Mouse (Mus musculus) frontal cortex, adult (tissue): Measurements from ENCODE around the gene Ctnnd2.

Experiments used
- ATAC-seq: cut with Nextera tagmentation; 2 replicates; pipeline ENCODE4 v1.9.2; 2017; ENCODE audit warnings: mild to moderate bottlenecking, moderate library complexity, mixed read lengths; ENCODE audit not compliant: low TSS enrichment

Gene Ctnnd2

DNA sequence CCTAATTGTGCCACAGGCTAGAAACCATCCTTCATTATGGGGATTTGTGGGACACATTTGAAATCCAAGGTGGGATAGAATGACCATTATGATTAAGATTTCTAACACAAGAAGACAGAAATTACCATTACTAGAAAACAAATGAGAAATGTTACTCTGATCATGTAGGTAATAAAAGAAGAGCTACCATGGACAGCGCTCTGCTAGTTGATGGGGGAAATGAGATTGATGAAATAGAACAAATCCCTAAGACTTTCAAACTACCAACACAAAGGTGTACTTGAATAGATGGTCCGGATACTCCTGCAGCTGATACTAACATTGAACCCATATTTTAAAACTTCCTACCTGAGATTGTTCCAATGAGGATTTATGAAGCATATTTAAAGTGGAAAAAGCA, 68.5 kb downstream of the Ctnnd2 start:
- ATAC-seq, result no peak

DNA sequence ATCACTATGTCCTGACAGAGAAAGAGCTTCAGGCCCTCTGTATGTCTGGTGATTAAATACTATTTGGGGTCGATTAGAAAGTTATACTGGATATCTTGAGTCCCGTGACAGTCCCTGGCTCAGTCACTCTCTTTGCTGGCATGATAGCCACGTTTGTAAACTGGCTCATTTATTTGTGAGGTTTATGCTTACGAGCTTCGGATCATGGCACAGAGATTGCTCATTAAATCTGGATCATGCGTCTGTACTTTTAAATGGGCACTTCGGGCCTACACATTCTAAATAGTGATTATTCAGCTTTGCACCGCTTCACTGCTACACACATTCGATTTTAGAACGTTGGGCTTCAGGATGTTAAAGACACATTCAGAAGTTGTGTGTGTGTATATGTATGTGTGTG, 96.4 kb downstream of the Ctnnd2 start:
- no peak for ATAC-seq

DNA sequence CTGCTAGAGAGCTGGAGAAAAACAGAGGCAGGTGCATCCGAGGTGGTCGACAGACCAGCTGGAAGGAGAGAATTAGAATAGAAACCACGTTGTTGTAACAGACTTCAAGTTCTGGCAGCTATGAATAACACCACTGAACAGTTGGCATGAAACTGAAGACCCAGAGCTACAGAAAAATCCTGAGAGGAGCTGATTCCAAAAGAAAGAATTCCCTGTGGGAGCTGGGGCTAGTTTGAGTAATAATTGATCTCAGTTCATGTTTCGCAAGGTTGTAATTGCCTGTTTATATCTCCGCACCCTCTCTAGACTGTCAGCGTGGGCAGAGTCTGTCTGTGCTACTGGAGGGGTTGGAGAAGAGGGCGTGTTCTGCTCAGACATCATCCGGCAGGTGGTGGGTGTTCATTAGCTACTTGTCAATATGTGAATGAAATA, 98.8 kb downstream of the Ctnnd2 start:
- peak; percentile 64 for ATAC-seq

DNA sequence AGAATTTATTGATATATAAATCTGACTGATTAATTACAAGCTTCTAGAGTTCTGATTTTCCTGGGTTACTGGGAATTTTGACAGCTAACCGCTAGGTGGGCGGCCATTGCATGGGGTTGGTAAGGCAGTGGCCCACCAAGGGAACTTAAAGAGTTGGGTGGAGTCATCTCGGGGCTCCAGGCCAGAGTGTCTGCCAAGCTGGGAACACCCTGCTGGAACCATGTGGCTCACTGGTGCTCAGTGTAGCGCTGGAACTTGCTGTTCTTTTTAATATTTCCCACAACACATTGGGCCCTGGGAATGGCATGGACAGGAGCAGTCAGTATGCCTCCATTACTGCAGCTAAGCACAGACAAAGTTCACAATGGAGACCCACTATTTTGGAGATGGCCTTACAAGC, 99.9 kb downstream of the Ctnnd2 start:
- no peak for ATAC-seq

DNA sequence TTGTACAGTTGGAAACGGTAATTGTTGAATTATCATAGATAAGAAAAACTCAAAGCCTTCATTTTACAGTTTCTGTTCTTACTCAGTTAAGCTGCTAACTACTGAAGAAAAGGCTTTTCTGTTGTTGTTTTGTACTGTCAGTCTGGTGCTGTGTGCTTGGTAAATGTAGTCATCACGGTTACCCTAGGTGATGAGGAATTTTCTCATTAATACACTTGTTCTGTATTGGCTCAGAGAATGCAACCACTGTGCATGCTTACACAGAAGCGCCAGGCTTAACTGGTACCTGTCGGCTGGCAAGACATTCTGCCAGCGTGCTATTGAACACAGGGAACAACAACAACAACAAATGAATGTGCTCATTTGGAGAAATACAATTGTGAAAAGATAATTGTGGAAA, 103.3 kb downstream of the Ctnnd2 start:
- ATAC-seq, result no peak

DNA sequence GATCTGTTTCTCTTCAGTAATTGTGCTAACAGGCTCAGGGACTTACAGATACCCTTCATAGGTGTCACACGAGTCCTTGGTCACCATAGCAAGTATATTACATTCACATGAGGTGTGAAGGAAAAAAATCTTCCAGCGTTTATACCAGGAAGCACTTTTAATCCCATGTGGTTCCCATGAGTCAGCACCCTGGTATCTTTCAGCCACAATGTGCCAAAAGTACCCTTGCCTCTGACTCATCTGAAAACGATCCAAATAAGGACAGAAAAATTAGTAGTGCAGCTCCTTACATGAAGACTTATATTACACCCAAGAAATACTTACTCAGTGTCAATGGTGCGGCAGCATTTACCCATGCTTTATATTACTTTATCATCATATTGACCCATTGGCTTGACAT, 104.3 kb downstream of the Ctnnd2 start:
- ATAC-seq, result peak; percentile 70

DNA sequence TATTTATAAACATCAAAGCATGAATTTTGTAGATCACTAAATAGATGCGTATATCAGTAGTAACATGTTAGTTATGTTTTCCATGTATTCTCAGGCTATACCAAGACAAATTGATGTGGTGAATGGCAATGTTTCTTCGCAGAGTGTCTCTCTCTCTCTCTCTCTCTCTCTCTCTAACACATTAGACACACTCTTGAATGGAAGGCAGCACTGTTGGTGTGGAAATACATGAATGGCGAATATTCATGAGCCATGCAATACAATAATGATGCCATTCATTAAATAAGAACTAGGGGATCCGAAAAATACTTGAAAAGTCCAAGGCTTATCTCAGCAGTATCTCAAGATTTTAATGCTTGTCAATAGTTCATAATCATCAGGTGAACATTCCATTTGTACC, 106.2 kb downstream of the Ctnnd2 start:
- no peak for ATAC-seq

DNA sequence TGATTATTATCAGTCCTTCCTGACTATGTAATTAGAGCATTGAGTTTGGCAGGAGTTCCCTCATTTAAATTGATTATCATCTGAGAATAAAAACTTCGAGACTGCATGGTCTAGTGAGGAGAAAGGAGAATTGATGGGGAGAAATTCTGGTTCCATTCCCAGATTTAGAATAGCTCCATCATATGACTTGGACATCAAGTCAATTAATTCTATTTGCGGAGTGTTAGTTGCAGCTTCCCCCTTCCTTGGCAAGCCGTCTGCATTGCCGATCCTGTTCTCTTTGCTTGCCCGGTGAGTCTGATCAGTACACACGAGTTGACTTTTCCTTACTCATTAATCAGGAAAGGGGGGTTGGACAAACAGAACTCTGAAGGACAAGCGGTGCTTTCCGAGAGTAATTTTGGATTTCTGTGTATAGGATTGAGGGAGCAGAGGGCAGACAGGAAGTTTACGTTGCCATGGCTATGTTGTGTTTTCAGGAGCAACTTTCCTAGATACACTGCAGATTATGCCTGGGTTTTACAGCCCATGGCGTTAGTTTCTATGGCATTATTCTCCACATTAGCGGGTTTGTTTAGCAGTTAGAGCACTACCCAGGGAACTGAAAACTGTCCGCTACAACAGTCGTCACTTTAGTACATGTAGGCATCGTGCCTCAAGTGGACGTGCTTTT, 113.3 kb downstream of the Ctnnd2 start:
- peak; percentile 59 for ATAC-seq

DNA sequence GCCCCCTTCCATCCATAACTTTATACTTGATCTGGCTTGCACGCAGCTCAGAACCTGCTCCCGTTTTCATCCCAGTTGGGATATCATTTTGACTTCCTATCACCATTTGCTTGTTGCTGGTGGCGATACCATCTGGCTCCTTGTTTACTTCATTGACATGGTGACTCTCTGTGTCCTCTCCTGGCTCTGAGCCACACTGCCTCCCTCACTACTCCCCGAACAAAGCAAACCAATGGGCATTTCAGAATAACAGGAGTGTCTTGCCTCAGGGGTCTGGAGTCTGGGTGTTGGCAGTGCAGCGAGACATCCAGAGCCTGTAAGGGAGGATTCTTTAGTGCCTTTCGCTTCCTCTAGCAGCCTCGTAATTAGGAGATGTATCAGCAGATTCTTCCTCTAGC, 113.9 kb downstream of the Ctnnd2 start:
- ATAC-seq, result 0 out of 2 replicates have a peak, but pooled peaks have one; percentile 7

DNA sequence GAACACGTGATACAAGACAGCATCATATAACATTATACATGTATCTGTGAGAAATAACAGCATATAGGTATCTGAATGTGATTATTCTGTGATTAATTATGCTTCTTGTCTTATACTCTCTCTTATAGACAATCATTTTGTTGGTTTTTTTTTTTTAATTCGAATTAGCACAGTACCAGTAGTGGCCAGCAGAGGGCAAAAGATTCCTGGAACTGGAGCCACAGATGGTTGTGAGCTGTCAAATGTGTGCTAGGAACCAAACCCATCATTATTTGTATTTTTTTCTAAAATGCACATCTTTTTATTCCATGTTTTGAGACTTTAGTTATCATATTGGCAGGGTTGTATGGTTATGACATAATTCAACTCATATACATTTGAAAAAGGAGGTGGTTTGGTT, 130.4 kb downstream of the Ctnnd2 start:
- ATAC-seq, result no peak

DNA sequence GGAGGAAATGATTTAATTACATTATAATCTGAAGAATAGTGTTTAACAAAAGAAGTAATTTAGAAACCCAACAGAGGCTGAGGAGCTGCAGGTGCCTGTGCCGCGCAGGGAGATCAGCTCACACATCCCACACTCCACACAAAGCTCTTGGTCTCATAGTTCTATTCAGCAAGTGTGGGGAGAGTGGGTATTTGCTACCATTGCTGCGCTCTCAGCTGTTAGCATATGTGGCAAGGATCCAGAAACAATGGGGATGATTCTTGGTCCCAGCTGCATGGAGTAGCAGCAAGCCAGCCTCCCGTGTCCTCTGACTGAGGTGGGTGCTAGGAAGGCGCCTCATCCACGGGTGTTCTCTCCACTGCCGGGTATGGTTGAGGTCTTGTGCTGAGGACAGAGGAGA, 134.0 kb downstream of the Ctnnd2 start:
- peak; percentile 85 for ATAC-seq

DNA sequence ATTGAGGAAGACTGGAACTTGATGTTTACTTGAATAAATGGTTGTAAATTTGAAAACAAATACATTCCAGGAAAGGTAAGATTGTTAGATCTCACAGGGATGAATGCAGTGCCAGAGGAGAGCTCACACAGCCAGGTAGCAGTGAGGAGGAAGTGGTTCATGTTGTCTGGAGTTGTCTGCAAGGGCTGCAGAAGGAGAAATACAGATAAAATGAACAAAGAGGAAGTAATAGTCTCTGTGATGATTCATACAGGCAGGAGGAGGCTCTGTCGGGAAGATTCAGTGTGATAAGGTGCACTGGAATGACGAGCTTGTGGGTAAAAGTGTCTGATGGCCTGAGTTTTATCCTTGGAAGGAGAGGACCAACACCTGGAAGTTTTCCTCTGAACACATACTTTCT, 150.2 kb downstream of the Ctnnd2 start:
- ATAC-seq, result no peak

DNA sequence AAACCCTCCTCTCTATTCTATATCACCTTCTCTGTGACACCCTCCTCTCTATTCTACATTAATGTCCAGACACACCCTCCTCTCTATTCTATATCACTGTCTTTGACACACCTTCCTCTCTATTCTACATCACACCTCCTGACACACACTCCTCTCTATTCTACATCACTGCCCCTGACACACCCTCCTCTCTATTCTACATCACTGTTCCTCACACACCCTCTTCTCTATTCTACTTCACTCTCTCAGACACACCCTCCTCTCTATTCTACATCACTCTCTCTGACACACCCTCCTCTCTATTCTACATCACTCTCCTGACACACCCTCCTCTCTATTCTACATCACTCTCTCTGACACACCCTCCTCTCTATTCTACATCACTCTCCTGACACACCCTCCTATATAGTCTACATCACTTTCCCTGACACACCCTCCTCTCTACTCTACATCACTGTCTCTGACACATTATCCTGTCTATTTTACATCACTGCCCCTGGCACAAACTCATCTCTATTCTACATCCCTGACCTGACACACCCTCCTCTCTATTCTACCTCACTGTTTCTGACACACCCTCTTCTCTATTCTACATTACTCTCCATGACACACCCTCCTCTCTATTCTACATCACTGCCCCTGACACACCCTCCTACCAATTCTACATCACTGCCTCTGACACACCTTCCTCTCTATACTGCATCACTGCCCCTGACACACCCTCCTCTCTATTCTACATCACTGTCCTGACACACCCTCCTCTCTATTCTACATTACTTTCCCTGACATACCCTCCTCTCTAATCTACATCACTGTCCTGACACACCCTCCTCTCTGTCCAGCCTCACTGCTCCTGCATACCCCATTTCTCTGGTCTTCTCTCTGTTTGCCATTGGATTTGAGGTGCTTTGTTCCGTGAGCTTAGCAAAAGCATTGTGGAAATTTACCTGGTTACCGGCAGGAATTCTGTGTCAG, 161.2 kb downstream of the Ctnnd2 start:
- ATAC-seq, result no peak

DNA sequence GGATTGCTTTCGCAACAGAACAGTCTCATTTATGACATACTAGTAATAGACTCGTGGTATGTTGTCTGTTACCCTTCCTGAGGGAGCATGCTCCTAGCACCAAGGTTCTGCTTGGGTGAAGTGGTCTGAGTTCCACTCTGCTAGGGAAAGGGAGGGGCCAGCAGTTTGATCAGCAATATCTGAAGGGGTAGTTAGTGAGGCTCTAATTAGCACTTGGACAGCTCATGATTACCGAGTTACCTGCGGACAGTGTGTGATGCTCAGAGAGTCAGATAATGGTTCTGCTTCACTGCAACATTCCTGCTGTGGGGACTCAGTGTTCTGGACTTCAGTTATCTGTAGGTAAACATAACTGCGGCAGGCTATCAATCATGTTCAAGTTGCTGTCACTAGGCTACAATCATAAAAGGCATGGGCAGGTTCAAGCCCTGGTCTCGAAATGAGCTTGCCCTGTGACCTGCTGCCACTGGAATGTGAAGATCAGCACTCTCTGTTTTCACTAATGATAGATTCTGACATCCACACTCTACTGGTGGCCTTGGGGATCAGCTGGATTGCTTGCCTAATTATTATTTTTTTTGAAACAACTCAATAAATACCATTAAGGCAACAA, 166.3 kb downstream of the Ctnnd2 start:
- ATAC-seq, result no peak

DNA sequence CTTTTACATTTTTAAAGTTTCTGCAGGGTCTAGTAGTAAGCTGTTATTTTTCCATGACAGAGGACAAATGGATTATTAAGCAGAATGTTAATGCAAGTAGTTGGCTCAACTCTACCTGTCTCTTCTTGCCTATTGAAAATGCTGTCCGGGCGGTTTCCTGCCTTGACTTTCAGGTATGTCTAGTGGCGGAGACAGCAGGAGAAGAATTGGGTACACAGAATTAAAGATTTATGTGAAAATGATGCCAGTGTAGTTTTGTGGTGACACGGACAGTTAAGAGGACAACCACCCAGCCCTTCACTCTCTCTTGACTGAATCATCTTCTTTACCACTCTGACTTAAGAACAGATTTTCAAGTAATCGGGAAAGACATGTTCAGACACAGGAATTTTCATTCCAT, 173.4 kb downstream of the Ctnnd2 start:
- ATAC-seq, result no peak

DNA sequence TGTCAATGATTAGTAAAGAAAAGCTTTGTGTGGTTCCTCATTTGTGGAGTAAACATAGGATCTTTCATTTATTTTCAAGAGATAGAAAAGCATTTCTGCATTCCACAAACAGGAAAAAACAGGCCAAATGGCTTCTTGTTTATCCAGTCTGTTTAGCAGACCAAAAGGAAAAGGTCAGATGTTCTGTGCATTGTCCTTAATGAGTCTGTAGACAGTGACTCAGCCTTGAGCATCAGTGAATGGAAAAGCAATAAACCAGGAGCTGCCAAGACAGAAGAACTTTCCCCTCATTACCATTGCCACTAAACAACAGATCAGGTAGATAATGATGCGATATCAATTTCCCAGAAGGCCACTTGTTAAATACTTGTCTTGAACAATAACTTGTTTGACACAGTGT, 192.1 kb downstream of the Ctnnd2 start:
- no peak for ATAC-seq

DNA sequence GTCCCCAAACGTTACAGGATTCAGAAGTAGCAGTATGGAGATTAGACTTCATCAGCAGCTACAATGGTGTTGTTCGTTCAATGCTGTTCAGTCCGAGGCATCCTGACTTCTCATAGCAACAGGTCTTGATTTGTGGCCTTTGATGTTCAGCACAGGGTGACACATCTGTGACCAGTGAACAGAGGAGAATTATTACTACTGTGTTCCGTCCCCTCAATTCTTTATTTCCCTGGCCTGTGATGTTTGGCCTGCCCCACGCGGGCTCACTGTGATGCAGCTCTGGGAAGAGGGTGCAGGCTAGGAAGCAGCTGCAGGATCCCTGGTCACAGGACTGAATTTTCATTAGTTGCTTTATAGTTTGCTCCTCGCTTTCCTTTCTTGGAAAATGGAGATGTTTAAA, 197.6 kb downstream of the Ctnnd2 start:
- ATAC-seq, result peak; percentile 36; the same call in 1 of the 2 replicates

DNA sequence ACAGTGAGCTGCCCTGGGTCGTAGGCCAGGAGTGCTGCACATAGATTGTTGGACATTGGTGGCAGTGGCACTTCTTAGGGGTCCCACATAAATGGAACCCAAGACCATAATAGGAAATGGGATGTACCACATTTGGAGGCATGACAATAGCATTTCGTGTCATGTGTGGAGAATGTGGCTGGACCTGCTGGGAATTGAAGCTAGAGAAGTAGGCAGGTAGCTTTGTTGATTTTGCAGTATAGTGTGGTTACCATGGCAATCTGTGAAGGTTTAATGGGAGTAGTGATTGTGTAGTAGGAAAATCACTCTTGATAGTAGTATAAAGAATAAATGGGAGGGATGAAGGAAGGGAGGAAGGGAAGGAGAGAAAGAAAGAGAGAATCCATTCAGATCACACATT, 198.8 kb downstream of the Ctnnd2 start:
- no peak for ATAC-seq

DNA sequence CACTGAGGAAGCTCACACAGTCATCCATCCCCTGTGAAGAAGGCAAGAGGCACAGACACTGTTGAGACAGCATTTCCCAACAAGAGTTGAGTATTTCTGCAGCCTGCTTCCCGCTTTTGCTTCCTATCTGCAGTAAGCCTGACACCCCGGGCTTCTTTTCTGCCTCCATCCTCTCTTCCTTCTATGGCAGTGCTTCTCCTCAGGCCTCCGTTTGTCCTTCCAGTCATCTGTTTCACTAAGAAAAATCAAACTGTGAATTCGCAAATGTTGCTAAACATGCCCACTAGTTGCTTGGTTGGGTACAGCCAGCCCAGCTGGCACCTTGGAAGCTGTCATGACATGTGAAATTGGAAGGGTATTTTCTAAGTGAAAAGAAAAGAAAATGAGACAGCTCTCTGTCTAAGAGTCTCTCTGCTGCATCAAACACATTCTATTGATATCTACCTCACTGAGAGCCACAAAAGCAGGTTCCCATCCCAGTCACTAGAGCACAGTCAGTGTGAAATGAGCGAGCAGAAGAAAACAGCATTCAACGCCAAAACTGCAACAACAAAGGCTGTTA, 201.3 kb downstream of the Ctnnd2 start:
- ATAC-seq, result peak; percentile 62

DNA sequence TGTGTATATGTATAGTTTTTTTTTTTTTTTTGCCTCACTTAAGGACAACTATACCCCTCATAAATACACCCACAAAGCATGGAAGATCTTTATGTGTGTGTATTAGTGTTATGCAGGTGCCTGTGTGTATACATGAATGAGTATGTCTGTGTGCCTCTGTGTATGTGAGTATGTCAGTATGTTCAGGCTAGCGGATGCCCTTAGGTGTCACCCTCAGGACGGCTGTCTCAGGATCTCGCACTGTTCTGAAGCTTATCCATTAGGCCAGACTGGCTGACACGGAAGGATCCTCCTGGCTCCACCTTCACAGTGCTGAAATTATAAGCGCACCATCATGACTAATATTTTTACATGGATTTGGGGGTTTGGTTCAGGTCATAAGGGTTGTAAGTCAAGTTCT, 202.5 kb downstream of the Ctnnd2 start:
- ATAC-seq, result no peak

DNA sequence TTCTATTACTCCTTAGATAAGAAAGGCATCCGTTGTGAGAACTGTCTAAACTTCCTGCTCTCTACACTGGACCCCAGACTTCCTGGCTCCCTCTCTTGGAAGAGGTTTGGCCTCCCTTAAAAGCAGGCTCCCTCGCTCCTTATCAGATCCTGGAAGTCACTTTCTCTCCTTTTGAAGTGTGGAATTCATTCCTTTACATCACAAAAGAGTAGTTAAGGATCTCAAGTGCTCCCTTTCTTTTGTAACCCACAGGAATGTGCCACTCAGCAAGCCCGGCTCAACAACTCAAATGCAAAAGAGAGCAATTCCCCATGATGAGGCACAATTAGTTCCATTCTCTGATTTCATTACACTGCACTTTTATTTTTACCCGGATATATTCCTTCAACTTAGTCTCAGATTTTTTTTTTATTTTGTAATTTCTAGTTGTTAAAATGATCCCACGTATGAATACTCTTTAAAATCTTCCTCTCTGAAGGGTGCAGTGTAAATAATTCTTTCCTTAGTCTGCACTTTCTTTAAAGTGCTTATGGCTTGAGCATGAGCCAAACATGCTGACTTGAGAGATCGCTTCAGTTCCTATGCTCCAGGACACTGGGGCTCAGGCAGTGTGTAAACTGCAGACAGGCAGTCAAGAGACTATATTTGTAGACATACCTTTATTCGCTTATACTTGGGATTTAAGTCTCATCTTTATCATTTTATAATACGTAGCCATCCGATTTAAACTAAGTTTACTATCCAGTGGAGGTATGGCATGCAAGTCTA, 210.9 kb downstream of the Ctnnd2 start:
- ATAC-seq, result peak; percentile 53

DNA sequence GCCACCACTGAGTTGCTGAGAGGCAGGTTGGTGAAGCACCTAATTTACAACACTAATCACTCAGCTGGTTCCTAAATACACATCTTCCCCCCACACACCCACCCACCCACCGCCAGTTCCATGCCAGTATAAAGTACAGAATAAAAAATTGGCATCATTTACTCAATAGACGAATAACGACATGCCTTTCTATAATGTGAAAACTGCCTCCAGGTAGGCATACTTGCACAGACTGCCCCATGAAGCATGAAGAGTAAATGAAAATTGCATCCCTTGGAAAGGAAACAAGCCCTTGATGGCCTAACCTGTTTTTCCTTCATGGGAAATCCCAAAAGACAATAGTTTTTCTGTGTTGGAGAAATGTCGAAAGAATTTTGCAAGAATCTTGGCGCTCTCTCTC, 212.0 kb downstream of the Ctnnd2 start:
- no peak for ATAC-seq
